Mouse (Mus musculus): ENCODE measurements around the gene Clcf1. TPM values are rescaled to one million over a fixed set of nuclear protein-coding genes. Genes with fewer than 3 reads are reported as not detected.
A peak's percentile ranks its signal among the peaks of the same experiment; 100 is the strongest.

The Clcf1 gene
- polyA plus RNA-seq, 1 experiment from 2014 or later, result 3.3 TPM

DNA sequence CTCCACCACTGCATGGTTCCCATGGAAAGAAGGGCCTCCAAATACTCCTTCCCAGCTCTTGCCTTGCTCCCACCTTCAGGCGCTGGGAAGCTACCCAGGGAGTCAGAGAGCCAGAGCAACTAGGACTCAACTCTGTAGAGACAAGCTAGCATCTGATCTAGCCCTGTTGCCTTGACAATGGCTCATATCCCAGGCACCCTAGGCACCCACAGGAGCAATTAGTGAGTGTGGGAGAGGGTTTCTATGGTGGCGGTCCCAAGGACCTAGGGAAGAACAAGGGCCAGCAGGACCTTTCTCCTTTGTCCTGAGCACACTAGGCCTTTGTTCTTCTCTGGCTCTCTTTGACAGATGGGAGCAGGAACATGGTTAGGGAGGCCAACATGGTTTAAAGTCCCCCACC is 30.3 kb upstream of the Clcf1 start:
- WGBS, result 75% methylated on average over 2 of the region's 2 CpGs
- 0 out of 2 replicates have a peak overlapping the region, but pooled peaks have one; percentile 15 for H3K27ac ChIP-seq (replicated peaks)
- no peak for DNase-seq (ENCODE audit: low spot score)
- no peaks in the 10 kb centered on the region; the same call in 1 of the 2 replicates for H3K27me3 ChIP-seq (replicated peaks; ENCODE audit: low read depth, poor library complexity, severe bottlenecking)
- H3K9me3 ChIP-seq, result no peaks in the 10 kb centered on the region
- peaks cover 27% of the 10 kb centered on the region for H3K4me1 ChIP-seq
- H3K36me3 ChIP-seq (replicated peaks), result no peaks in the 10 kb centered on the region
- no peak overlapping the region for H3K4me3 ChIP-seq

DNA sequence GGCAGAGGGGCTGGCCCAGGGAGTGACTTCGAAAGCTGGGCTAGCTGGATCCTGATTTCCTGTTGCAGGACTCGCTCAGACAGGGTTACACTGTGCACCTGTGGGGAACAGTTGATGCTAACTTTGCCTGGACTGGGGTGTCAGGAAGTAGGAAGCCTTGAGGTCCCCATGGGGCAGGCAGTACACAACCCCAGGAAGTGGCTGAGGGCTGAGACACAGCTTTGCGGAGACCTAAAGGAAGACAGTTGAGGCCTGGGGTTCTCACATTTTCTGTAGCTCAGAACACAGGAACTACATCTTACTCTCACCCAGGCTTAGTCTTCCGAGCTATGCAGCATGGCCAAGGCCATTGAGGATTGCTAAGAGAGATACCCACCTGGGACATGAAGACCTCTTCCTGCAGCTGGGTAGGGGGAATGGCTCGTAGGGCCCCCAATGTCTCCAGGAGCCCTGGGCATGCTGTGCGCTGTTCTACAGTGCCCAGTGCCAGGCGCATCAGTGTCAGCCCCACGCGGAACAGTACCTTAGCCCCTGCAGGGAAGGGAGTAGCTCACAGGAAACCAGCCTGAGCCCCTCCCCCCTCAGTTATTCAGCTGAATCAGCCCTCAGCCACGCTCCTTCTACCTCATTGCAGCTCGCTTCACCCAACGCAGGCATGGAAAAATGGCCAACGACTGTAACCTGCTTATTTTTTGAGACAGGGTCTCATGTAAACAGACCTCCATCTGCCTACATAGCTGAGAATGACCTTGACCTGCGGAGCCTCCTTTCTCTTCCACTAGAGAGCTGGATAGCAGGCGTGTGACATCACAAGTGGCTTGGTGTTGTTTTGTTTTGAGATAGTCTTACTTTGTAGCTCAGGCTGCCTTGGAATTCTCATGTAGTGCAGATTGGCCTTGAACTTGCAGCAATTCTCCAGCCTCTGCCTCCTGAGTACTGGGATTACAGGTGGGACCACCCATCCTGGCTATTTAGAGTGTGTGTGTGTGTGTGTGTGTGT is 28.8 kb upstream of the Clcf1 start:
- Histone ChIP-seq H3K27me3 (replicated peaks; ENCODE audit: low read depth, poor library complexity, severe bottlenecking) (no peaks in the 10 kb centered on the region; the same call in 1 of the 2 replicates), H3K9me3 (no peaks in the 10 kb centered on the region), H3K4me1 (peaks cover 27% of the 10 kb centered on the region), H3K4me3 (peak overlapping the region; percentile 11; the same call in 1 of the 2 replicates), H3K27ac (replicated peaks) (peak overlapping the region; percentile 65), H3K36me3 (replicated peaks) (no peaks in the 10 kb centered on the region)
- WGBS, result 61% methylated on average over 15 of the region's 15 CpGs
- DNase-seq (ENCODE audit: low spot score), result no peak

DNA sequence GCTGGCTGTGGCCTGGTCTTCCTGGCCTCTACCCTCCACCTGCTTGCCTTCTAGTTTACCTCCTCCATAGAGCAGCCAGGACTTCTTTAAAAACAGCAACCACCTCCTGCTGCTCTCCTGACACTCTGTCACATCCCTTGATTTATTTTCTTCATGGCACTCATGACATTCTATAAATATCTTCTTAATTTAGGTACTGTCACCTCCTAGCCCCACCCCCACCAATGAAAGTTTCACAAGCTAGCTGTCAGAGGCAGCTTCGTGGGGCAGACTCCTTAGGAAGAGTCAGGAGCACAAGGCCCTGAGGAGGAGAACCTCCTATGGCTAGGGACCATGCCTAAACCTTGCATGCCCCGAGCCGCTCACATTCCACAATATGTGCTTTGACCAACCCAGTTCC is 26.7 kb upstream of the Clcf1 start:
- no peaks in the 10 kb centered on the region for H3K36me3 ChIP-seq (replicated peaks)
- H3K27me3 ChIP-seq (replicated peaks; ENCODE audit: low read depth, poor library complexity, severe bottlenecking), result no peaks in the 10 kb centered on the region; the same call in 1 of the 2 replicates
- 75% methylated on average over 3 of the region's 3 CpGs for WGBS
- DNase-seq (ENCODE audit: low spot score), result no peak
- no peaks in the 10 kb centered on the region for H3K9me3 ChIP-seq
- no peak overlapping the region for H3K4me3 ChIP-seq
- H3K4me1 ChIP-seq, result peaks cover 34% of the 10 kb centered on the region
- H3K27ac ChIP-seq (replicated peaks), result no peak overlapping the region

- no peaks in the 10 kb centered on the region; the same call in 1 of the 2 replicates for H3K27me3 ChIP-seq (replicated peaks; ENCODE audit: low read depth, poor library complexity, severe bottlenecking)
- H3K4me3 ChIP-seq, result no peak overlapping the region
- H3K27ac ChIP-seq (replicated peaks), result no peak overlapping the region
- 88% methylated on average over 12 of the region's 12 CpGs for WGBS
- H3K9me3 ChIP-seq, result no peaks in the 10 kb centered on the region
- H3K4me1 ChIP-seq, result peaks cover 43% of the 10 kb centered on the region
- no peak for DNase-seq (ENCODE audit: low spot score)
- peaks cover 13% of the 10 kb centered on the region for H3K36me3 ChIP-seq (replicated peaks)
These were observed 24.9 kb upstream of the Clcf1 start for GRCm38 (mm10) chr19:4189051-4189620.

GRCm38 (mm10) chr19:4190831-4191334 is 23.2 kb upstream of the Clcf1 start, which contains the start of gene Tbc1d10c:
Tbc1d10c (minus strand) TSS chr19:4191284.
- Histone ChIP-seq H3K4me1 (peaks cover 37% of the 10 kb centered on the region), H3K36me3 (replicated peaks) (peaks cover 30% of the 10 kb centered on the region), H3K9me3 (no peaks in the 10 kb centered on the region), H3K27me3 (replicated peaks; ENCODE audit: low read depth, poor library complexity, severe bottlenecking) (no peaks in the 10 kb centered on the region; the same call in 1 of the 2 replicates), H3K4me3 (peak within 1 kb of the TSS; percentile 97), H3K27ac (replicated peaks) (peak within 1 kb of the TSS; percentile 97)
- DNase-seq (ENCODE audit: low spot score), result no peak
- 73% methylated on average over 4 of the region's 4 CpGs for WGBS

DNA sequence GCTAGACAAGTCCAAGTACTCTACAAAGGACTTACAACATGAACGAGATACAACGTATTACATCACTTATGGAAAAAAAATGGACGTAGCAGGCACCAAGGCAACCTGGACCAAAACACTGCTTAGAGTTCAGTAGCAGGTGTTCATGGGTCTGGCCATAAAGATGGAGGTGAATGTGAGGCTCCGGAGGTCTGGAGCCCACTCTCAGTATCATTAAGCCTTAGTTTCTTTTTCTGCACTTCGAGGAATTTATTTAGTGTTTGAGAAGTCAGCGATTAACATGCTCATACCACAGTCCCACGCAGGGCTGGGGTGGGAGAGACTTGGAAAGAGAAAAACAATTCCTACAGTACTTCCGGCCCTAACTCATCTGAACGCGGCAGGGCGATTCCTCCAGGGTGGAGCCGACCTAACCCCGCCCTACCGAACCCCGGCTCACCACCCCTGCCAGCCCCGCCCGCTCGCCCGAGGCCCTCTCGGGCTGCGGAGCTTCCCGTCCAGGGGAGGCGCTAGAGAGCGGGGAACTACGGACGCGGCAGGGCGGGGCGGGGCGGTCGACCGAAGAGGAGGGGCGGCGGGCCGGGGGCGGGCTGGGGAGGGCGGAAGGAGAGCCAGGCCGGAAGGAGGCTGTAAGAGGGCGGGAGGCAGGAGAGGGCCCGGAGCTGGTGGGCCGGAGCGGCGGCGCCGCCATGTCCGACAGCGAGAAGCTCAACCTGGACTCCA is 22.3 kb upstream of the Clcf1 start, which contains the start of gene Ppp1ca:
Gene Ppp1ca, plus strand, starts transcription at position 538 of the 723 bp plus-strand sequence.
- Histone ChIP-seq H3K27me3 (replicated peaks; ENCODE audit: low read depth, poor library complexity, severe bottlenecking) (no peaks in the 10 kb centered on the region; the same call in 1 of the 2 replicates), H3K36me3 (replicated peaks) (peaks cover 38% of the 10 kb centered on the region), H3K27ac (replicated peaks) (peak within 1 kb of the TSS; percentile 97), H3K9me3 (no peaks in the 10 kb centered on the region), H3K4me3 (peak within 1 kb of the TSS; percentile 97), H3K4me1 (peaks cover 45% of the 10 kb centered on the region)
- peak; percentile 99 for DNase-seq (ENCODE audit: low spot score)
- WGBS, result 6% methylated on average over 47 of the region's 47 CpGs

DNA sequence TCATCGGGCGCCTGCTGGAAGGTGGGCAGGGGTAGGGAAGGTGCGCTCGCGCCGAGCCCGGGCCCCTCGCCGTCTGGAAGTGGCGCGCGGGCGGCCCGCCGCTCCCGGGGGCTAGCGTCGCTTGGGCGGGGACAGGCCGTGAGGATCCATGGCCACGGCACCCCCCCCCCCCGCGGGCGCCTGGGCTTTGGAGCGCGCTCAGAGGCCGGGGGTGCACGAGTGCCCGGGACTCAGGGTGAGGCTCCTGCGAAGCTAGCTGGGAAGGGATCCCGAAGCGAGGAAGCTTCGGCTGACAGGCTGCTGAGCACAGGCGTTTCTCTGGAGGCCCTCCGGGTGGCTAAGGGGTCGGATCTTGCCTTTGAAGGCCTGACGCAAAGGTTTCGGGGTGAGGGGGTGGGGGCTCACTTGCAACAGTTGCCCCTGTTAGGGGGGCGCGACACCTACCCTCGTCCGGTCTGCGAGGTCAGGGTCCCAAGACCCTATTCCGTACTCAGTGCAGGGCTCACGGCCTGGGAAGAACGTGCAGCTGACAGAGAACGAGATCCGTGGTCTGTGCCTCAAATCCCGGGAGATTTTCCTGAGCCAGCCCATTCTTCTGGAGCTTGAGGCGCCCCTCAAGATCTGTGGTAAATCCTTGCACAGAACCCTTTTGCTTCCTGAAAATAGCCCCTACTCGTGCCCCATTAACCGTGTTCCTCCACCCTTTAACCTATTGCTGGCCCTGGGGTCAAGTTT is 21.6 kb upstream of the Clcf1 start:
- DNase-seq (ENCODE audit: low spot score), result no peak
- peaks cover 52% of the 10 kb centered on the region for H3K4me1 ChIP-seq

DNA sequence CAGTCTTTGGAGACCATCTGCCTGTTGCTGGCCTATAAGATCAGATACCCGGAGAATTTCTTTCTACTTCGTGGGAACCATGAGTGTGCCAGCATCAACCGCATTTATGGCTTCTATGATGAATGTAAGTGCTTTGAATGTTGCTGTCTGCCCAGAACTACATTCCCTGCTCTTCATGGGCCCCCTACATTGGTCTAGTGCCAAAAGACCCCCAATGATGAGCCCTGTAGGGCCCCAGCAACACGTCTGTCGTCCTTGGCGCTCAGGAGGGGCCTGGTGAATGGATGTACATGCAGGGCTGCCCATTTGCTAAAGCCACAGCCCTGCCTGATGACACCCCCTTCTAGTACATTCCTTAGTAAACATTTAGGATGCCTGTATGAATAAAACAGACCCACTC is 20.9 kb upstream of the Clcf1 start:
- peak overlapping the region; percentile 97 for H3K27ac ChIP-seq (replicated peaks)
- WGBS, result 74% methylated on average over 6 of the region's 6 CpGs
- DNase-seq (ENCODE audit: low spot score), result no peak
- no peaks in the 10 kb centered on the region for H3K9me3 ChIP-seq
- peak overlapping the region; percentile 97 for H3K4me3 ChIP-seq
- no peaks in the 10 kb centered on the region; the same call in 1 of the 2 replicates for H3K27me3 ChIP-seq (replicated peaks; ENCODE audit: low read depth, poor library complexity, severe bottlenecking)
- H3K36me3 ChIP-seq (replicated peaks), result peaks cover 53% of the 10 kb centered on the region
- H3K4me1 ChIP-seq, result peaks cover 53% of the 10 kb centered on the region

More for the DNA sequence above, 21.6 kb upstream of the Clcf1 start:
- peaks cover 46% of the 10 kb centered on the region for H3K36me3 ChIP-seq (replicated peaks)
- under 1% methylated on average over 52 of the region's 52 CpGs for WGBS
- H3K4me3 ChIP-seq, result peak overlapping the region; percentile 97
- H3K9me3 ChIP-seq, result no peaks in the 10 kb centered on the region
- H3K27me3 ChIP-seq (replicated peaks; ENCODE audit: low read depth, poor library complexity, severe bottlenecking), result no peaks in the 10 kb centered on the region; the same call in 1 of the 2 replicates
- H3K27ac ChIP-seq (replicated peaks), result peak overlapping the region; percentile 97

- H3K27ac ChIP-seq (replicated peaks), result no peak overlapping the region
- H3K4me1 ChIP-seq, result peaks cover 55% of the 10 kb centered on the region
- no peaks in the 10 kb centered on the region for H3K9me3 ChIP-seq
- DNase-seq (ENCODE audit: low spot score), result no peak
- no peaks in the 10 kb centered on the region for H3K27me3 ChIP-seq (replicated peaks; ENCODE audit: low read depth, poor library complexity, severe bottlenecking)
- WGBS, result 93% methylated on average over 8 of the region's 8 CpGs
- peaks cover 63% of the 10 kb centered on the region for H3K36me3 ChIP-seq (replicated peaks)
- peak overlapping the region; percentile 97 for H3K4me3 ChIP-seq
These were observed 19.9 kb upstream of the Clcf1 start for GRCm38 (mm10) chr19:4194021-4194724.

GRCm38 (mm10) chr19:4194776-4195650 is 19.0 kb upstream of the Clcf1 start:
- no peak overlapping the region; the same call in 1 of the 2 replicates for H3K4me3 ChIP-seq
- WGBS, result 82% methylated on average over 12 of the region's 12 CpGs
- no peaks in the 10 kb centered on the region for H3K9me3 ChIP-seq
- H3K27me3 ChIP-seq (replicated peaks; ENCODE audit: low read depth, poor library complexity, severe bottlenecking), result no peaks in the 10 kb centered on the region
- H3K4me1 ChIP-seq, result peaks cover 62% of the 10 kb centered on the region
- H3K27ac ChIP-seq (replicated peaks), result no peak overlapping the region
- DNase-seq (ENCODE audit: low spot score), result no peak
- H3K36me3 ChIP-seq (replicated peaks), result peaks cover 71% of the 10 kb centered on the region

Measured in embryonic facial prominence, embryonic 10.5 days (tissue).